Mouse (Mus musculus) heart, postnatal 0 days (tissue): Measurements from ENCODE around the gene Ccr6.

Experiments used
- CTCF ChIP-seq: IDR thresholded peaks from 2 replicates; pipeline ENCODE4 v1.5.1; 2016; ENCODE audit warnings: antibody characterized with exemption, control low read depth, low read depth
- EP300 ChIP-seq: IDR thresholded peaks from 2 replicates; pipeline ENCODE4 v1.6.1; 2016; ENCODE audit warnings: antibody characterized with exemption, low read depth

GRCm38 (mm10) chr17:8228622-8229021 lies 7.2 kb upstream of the Ccr6 start:
- TF ChIP-seq EP300 (no peak), CTCF (no peak)
